Mouse (Mus musculus) urinary bladder, adult 2 months (tissue): ENCODE data around the gene Sec13. TPM values are rescaled to one million over a fixed set of nuclear protein-coding genes. Genes with fewer than 3 reads are reported as not detected.

Source experiments
- DNase-seq: peaks from one replicate; pipeline ENCODE4 v3.0.0; 2022; ENCODE audit warnings: low spot score
- polyA plus RNA-seq: library from polyadenylated mRNA; depleted of rRNA; stranded (reverse); fragments of >200 nt; gene quantifications from 2 replicates; pipeline ENCODE4 v1.2.3, GENCODE M21; 2012

Gene Sec13
- polyA plus RNA-seq, 1 experiment: 199 TPM

- DNase-seq: no peak
Observed at GRCm38 (mm10) chr6:113712718-113713117, 27.8 kb downstream of the Sec13 start.

- DNase-seq: peak; percentile 40
Observed at GRCm38 (mm10) chr6:113697222-113698205, 43.0 kb downstream of the Sec13 start.

- DNase-seq: peak; percentile 96
Observed at GRCm38 (mm10) chr6:113696582-113697221, 43.8 kb downstream of the Sec13 start, which contains the start of gene Tatdn2. Gene Tatdn2 (plus strand): TSS chr6:113697050.

- no peak for DNase-seq
Observed at GRCm38 (mm10) chr6:113695766-113696355, 44.7 kb downstream of the Sec13 start.

GRCm38 (mm10) chr6:113695203-113695602, 45.3 kb downstream of the Sec13 start:
- no peak for DNase-seq

GRCm38 (mm10) chr6:113693377-113693776, 47.2 kb downstream of the Sec13 start:
- DNase-seq: no peak

- DNase-seq: no peak
Observed at GRCm38 (mm10) chr6:113692661-113693133, 47.8 kb downstream of the Sec13 start.

- DNase-seq: no peak
Observed at GRCm38 (mm10) chr6:113691084-113691462, 49.5 kb downstream of the Sec13 start.

GRCm38 (mm10) chr6:113690400-113691083, 50.0 kb downstream of the Sec13 start:
- peak; percentile 70 for DNase-seq

- DNase-seq: peak; percentile 40
Observed at GRCm38 (mm10) chr6:113690008-113690399, 50.5 kb downstream of the Sec13 start.

GRCm38 (mm10) chr6:113686551-113687125, 53.9 kb downstream of the Sec13 start:
- DNase-seq: no peak

- DNase-seq: no peak
Observed at GRCm38 (mm10) chr6:113683081-113683825, 57.3 kb downstream of the Sec13 start.

- DNase-seq: peak; percentile 72
Observed at GRCm38 (mm10) chr6:113681271-113681670, 59.3 kb downstream of the Sec13 start.

GRCm38 (mm10) chr6:113679993-113680566, 60.5 kb downstream of the Sec13 start:
- no peak for DNase-seq

GRCm38 (mm10) chr6:113678246-113679012, 62.1 kb downstream of the Sec13 start:
- DNase-seq: no peak
